Mouse (Mus musculus) hindbrain, embryonic 16.5 days (tissue): ENCODE measurements around the gene St6galnac6. TPM values are rescaled to one million over a fixed set of nuclear protein-coding genes. Genes with fewer than 3 reads are reported as not detected.

Experiments used
- ATAC-seq: fragments of 200-750 bp; cut with Nextera tagmentation; 2 replicates; pipeline ENCODE4 v1.8.0; 2017; ENCODE audit warnings: moderate TSS enrichment, moderate library complexity
- H3K27ac ChIP-seq: fragments of 300-500 bp; sonication (generic); 2 replicates; pipeline ENCODE4 v1.5.1; 2014; ENCODE audit warnings: low read depth, mild to moderate bottlenecking, control low read depth, low read length, moderate library complexity
- H3K27me3 ChIP-seq: fragments of 300-500 bp; sonication (generic); replicated peaks from 2 replicates; pipeline ENCODE4 v1.6.1; 2014; ENCODE audit warnings: low read length; ENCODE audit not compliant: control insufficient read depth, insufficient read depth
- H3K36me3 ChIP-seq: fragments of 300-500 bp; sonication (generic); 2 replicates; pipeline ENCODE4 v1.6.1; 2014; ENCODE audit warnings: mild to moderate bottlenecking, low read length, moderate library complexity, mixed read lengths; ENCODE audit not compliant: control insufficient read depth, insufficient read depth
- H3K4me1 ChIP-seq: fragments of 300-500 bp; sonication (generic); 2 replicates; pipeline ENCODE4 v1.6.1; 2014; ENCODE audit warnings: low read depth, low read length; ENCODE audit not compliant: control insufficient read depth, insufficient read depth
- H3K4me2 ChIP-seq: fragments of 300-500 bp; sonication (generic); 2 replicates; pipeline ENCODE4 v1.6.1; 2014; ENCODE audit warnings: mild to moderate bottlenecking, low read length, control low read depth, moderate library complexity
- H3K4me3 ChIP-seq: fragments of 300-500 bp; sonication (generic); 2 replicates; pipeline ENCODE4 v1.5.1; 2014; ENCODE audit warnings: mild to moderate bottlenecking, low read length, control low read depth, moderate library complexity
- H3K9ac ChIP-seq: fragments of 300-500 bp; sonication (generic); 2 replicates; pipeline ENCODE4 v1.6.1; 2014; ENCODE audit warnings: low read depth, mild to moderate bottlenecking, control low read depth, low read length, moderate library complexity
- H3K9me3 ChIP-seq: fragments of 300-500 bp; sonication (generic); 2 replicates; pipeline ENCODE4 v1.6.1; 2014; ENCODE audit warnings: mild to moderate bottlenecking, low read length, moderate library complexity; ENCODE audit not compliant: control insufficient read depth
- WGBS: fragments of 180-500 bp; shearing (Covaris S2); extraction: QIAGEN DNeasy Blood & Tissue Kit; methylation state at CpG from one replicate; pipeline ENCODE4 v1.1.7; 2014; 5-methylcytosine and 5-hydroxymethylcytosine counted together
- polyA plus RNA-seq: library from polyadenylated mRNA; unstranded; fragments of >200 nt; fragmentation: Nextera tagmentation; extraction: Ambion mirVana; gene quantifications from 2 replicates; pipeline ENCODE4 v1.2.1, GENCODE M21; 2015

St6galnac6 gene
- 29.5 and 35.4 TPM in 2 replicates for polyA plus RNA-seq

DNA sequence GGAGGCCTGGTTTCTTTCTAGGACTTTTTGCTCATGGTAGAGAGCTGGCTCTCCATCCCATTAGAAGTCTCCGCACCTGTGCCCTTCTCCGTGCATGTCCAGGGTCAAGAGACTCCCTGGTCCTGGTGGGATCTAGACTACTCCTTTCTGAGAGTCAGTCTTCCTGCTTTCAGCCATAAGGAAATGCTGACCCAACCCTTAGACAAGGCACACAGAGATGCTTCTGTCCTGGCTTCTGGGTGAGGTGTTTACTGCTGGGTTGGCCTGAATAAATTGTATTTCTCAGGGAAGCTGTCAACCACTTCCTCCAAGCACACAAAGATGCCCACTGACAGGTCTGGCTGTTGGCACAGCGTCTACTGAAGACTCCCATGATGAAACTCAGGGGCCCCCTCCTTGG, at the start of gene St6galnac6:
Gene St6galnac6, plus strand, starts transcription at position 301 of the 400 bp plus-strand sequence.
- Histone ChIP-seq H3K4me1 (no peaks in the 10 kb centered on the region), H3K4me2 (no peak within 1 kb of the TSS), H3K9me3 (no peaks in the 10 kb centered on the region), H3K27me3 (no peaks in the 10 kb centered on the region), H3K27ac (no peak within 1 kb of the TSS), H3K36me3 (peaks cover 5% of the 10 kb centered on the region; the same call in 1 of the 2 replicates), H3K4me3 (no peak within 1 kb of the TSS), H3K9ac (no peak within 1 kb of the TSS)
- 94% methylated on average over 3 of the region's 3 CpGs for WGBS
- ATAC-seq, result no peak

- ATAC-seq, result no peak
- no peaks in the 10 kb centered on the region for H3K9me3 ChIP-seq
- H3K4me1 ChIP-seq, result peaks cover 5% of the 10 kb centered on the region; the same call in 1 of the 2 replicates
- no peak overlapping the region for H3K9ac ChIP-seq
- H3K4me2 ChIP-seq, result no peak overlapping the region
- H3K4me3 ChIP-seq, result no peak overlapping the region
- H3K27ac ChIP-seq, result no peak overlapping the region
- H3K27me3 ChIP-seq, result no peaks in the 10 kb centered on the region
- WGBS, result 56% methylated on average over 6 of the region's 6 CpGs
- no peaks in the 10 kb centered on the region for H3K36me3 ChIP-seq
Observed at GRCm38 (mm10) chr2:32549764-32550163, 49.7 kb upstream of the St6galnac6 start.

GRCm38 (mm10) chr2:32551236-32551635, 48.3 kb upstream of the St6galnac6 start:
- no peaks in the 10 kb centered on the region for H3K27me3 ChIP-seq
- ATAC-seq, result no peak
- H3K27ac ChIP-seq, result no peak overlapping the region
- 88% methylated on average over 5 of the region's 5 CpGs for WGBS
- no peaks in the 10 kb centered on the region for H3K9me3 ChIP-seq
- H3K36me3 ChIP-seq, result no peaks in the 10 kb centered on the region
- H3K9ac ChIP-seq, result no peak overlapping the region
- H3K4me2 ChIP-seq, result no peak overlapping the region
- H3K4me1 ChIP-seq, result peaks cover 6% of the 10 kb centered on the region; the same call in 1 of the 2 replicates
- H3K4me3 ChIP-seq, result no peak overlapping the region

- Histone ChIP-seq H3K27ac (no peak overlapping the region), H3K36me3 (no peaks in the 10 kb centered on the region), H3K9ac (no peak overlapping the region), H3K4me1 (peaks cover 17% of the 10 kb centered on the region), H3K27me3 (no peaks in the 10 kb centered on the region), H3K4me3 (no peak overlapping the region), H3K9me3 (no peaks in the 10 kb centered on the region), H3K4me2 (no peak overlapping the region)
- no peak for ATAC-seq
- 74% methylated on average over 7 of the region's 7 CpGs for WGBS
Observed at GRCm38 (mm10) chr2:32553592-32554148, 45.8 kb upstream of the St6galnac6 start.

DNA sequence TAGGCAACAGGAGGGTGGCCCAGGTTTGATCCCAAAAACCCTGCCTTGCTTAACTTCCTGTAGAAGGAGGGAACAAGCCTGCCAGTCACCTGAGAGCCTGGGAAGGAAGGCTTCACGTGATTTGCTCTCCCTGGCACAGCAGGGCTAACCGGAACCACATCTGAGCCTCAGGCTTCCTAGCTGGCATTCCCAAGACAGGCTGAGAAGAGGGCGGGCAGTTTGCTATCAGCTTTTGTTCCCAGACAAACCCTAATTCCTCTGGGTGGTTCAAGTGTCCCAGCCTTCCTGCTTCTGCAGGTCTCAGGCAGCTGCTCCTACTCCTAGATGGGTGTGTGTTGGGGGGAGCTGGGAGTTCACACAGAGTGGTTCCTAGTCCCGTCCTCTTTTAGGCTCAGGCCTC, 44.0 kb upstream of the St6galnac6 start:
- no peaks in the 10 kb centered on the region for H3K36me3 ChIP-seq
- no peak for ATAC-seq
- no peaks in the 10 kb centered on the region for H3K27me3 ChIP-seq
- no peak overlapping the region for H3K9ac ChIP-seq
- no peaks in the 10 kb centered on the region for H3K9me3 ChIP-seq
- H3K27ac ChIP-seq, result no peak overlapping the region
- WGBS, result 28% methylated on average over 4 of the region's 4 CpGs
- no peak overlapping the region for H3K4me3 ChIP-seq
- peaks cover 12% of the 10 kb centered on the region for H3K4me1 ChIP-seq
- H3K4me2 ChIP-seq, result no peak overlapping the region

GRCm38 (mm10) chr2:32556019-32556418, 43.5 kb upstream of the St6galnac6 start:
- H3K36me3 ChIP-seq, result no peaks in the 10 kb centered on the region
- no peak overlapping the region for H3K4me2 ChIP-seq
- peaks cover 12% of the 10 kb centered on the region for H3K4me1 ChIP-seq
- H3K9me3 ChIP-seq, result no peaks in the 10 kb centered on the region
- ATAC-seq, result no peak
- no peak overlapping the region for H3K4me3 ChIP-seq
- H3K9ac ChIP-seq, result 0 out of 2 replicates have a peak overlapping the region, but pooled peaks have one; percentile 13
- H3K27ac ChIP-seq, result no peak overlapping the region
- WGBS, result 70% methylated on average over 7 of the region's 7 CpGs
- no peaks in the 10 kb centered on the region for H3K27me3 ChIP-seq

GRCm38 (mm10) chr2:32559570-32559969, 39.9 kb upstream of the St6galnac6 start:
- H3K36me3 ChIP-seq, result peaks cover 15% of the 10 kb centered on the region
- no peak overlapping the region for H3K4me3 ChIP-seq
- ATAC-seq, result peak; percentile 83
- no peak overlapping the region for H3K4me2 ChIP-seq
- WGBS, result 14% methylated on average over 5 of the region's 5 CpGs
- H3K27me3 ChIP-seq, result no peaks in the 10 kb centered on the region
- H3K27ac ChIP-seq, result peak overlapping the region; percentile 3; the same call in 1 of the 2 replicates
- no peaks in the 10 kb centered on the region for H3K9me3 ChIP-seq
- H3K4me1 ChIP-seq, result peaks cover 12% of the 10 kb centered on the region
- no peak overlapping the region for H3K9ac ChIP-seq

DNA sequence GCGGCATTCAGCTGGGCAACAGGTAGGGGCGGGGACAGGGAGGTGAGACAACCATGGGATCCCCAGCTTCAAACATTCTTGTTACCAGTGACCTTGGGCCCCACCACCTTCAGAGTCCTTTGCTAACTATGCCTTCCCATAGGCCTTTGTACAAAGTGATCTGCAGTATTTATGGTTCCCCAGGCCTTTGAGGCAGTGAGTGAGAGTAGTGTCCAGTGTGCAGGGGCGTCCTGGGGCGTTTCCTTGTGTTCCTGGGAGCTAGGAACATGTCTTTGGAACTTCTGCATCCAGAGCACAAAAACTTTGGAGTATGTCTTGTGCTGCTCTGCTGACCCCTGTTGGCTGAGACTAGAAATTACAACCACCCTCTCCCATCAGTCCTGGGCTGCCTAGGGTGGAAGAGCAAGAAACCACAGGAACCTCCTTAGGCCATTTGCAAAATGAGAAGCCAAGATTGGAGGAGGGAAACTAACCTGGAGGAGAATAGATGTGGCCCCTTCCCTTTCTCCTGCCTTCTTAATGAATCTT, 32.9 kb upstream of the St6galnac6 start:
- H3K4me3 ChIP-seq, result no peak overlapping the region
- no peaks in the 10 kb centered on the region for H3K27me3 ChIP-seq
- H3K36me3 ChIP-seq, result peaks cover 37% of the 10 kb centered on the region
- H3K4me1 ChIP-seq, result peaks cover 4% of the 10 kb centered on the region
- ATAC-seq, result no peak
- WGBS, result 46% methylated on average over 4 of the region's 4 CpGs
- H3K4me2 ChIP-seq, result no peak overlapping the region
- H3K9me3 ChIP-seq, result no peaks in the 10 kb centered on the region
- H3K27ac ChIP-seq, result no peak overlapping the region
- H3K9ac ChIP-seq, result no peak overlapping the region

GRCm38 (mm10) chr2:32568149-32568548, 31.4 kb upstream of the St6galnac6 start:
- Histone ChIP-seq H3K9ac (no peak overlapping the region), H3K4me3 (no peak overlapping the region), H3K4me1 (peaks cover 11% of the 10 kb centered on the region), H3K27ac (no peak overlapping the region), H3K27me3 (no peaks in the 10 kb centered on the region), H3K36me3 (peaks cover 37% of the 10 kb centered on the region), H3K4me2 (no peak overlapping the region), H3K9me3 (no peaks in the 10 kb centered on the region)
- 54% methylated on average over 5 of the region's 5 CpGs for WGBS
- no peak for ATAC-seq
